Mouse (Mus musculus): Measurements from ENCODE around the gene Sema4c. TPM values are rescaled to one million over a fixed set of nuclear protein-coding genes. Genes with fewer than 3 reads are reported as not detected.
A peak's percentile ranks its signal among the peaks of the same experiment; 100 is the strongest.

Sema4c gene
- polyA plus RNA-seq, 1 experiment, result 6.7 TPM

GRCm38 (mm10) chr1:36525774-36526173 lies 32.4 kb downstream of the Sema4c start:
- H3K27ac ChIP-seq (replicated peaks; ENCODE audit: low read depth, low read length), result no peak overlapping the region
- H3K4me3 ChIP-seq (ENCODE audit: insufficient read depth, low read depth, low read length), result no peak overlapping the region
- no peaks in the 10 kb centered on the region for H3K4me1 ChIP-seq (ENCODE audit: control insufficient read depth, insufficient read depth, insufficient read length, low read length)

GRCm38 (mm10) chr1:36524058-36524457 lies 34.1 kb downstream of the Sema4c start:
- Histone ChIP-seq H3K4me3 (ENCODE audit: insufficient read depth, low read depth, low read length) (no peak overlapping the region), H3K4me1 (ENCODE audit: control insufficient read depth, insufficient read depth, insufficient read length, low read length) (no peaks in the 10 kb centered on the region), H3K27ac (replicated peaks; ENCODE audit: low read depth, low read length) (no peak overlapping the region)

- H3K4me3 ChIP-seq (ENCODE audit: insufficient read depth, low read depth, low read length), result no peak overlapping the region
- no peak overlapping the region for H3K27ac ChIP-seq (replicated peaks; ENCODE audit: low read depth, low read length)
- H3K4me1 ChIP-seq (ENCODE audit: control insufficient read depth, insufficient read depth, insufficient read length, low read length), result no peaks in the 10 kb centered on the region
These were observed 34.7 kb downstream of the Sema4c start for GRCm38 (mm10) chr1:36523332-36524013.

GRCm38 (mm10) chr1:36522210-36522609 lies 35.9 kb downstream of the Sema4c start:
- no peak overlapping the region for H3K27ac ChIP-seq (replicated peaks; ENCODE audit: low read depth, low read length)
- H3K4me3 ChIP-seq (ENCODE audit: insufficient read depth, low read depth, low read length), result no peak overlapping the region
- H3K4me1 ChIP-seq (ENCODE audit: control insufficient read depth, insufficient read depth, insufficient read length, low read length), result no peaks in the 10 kb centered on the region

- 0 out of 2 replicates have a peak, but pooled peaks cover 5% of the 10 kb centered on the region for H3K4me1 ChIP-seq (ENCODE audit: control insufficient read depth, insufficient read depth, insufficient read length, low read length)
- H3K27ac ChIP-seq (replicated peaks; ENCODE audit: low read depth, low read length), result no peak overlapping the region
- no peak overlapping the region for H3K4me3 ChIP-seq (ENCODE audit: insufficient read depth, low read depth, low read length)
These were observed 38.5 kb downstream of the Sema4c start for GRCm38 (mm10) chr1:36519626-36520025.

GRCm38 (mm10) chr1:36518259-36518658 lies 39.9 kb downstream of the Sema4c start:
- no peak overlapping the region for H3K27ac ChIP-seq (replicated peaks; ENCODE audit: low read depth, low read length)
- H3K4me1 ChIP-seq (ENCODE audit: control insufficient read depth, insufficient read depth, insufficient read length, low read length), result 0 out of 2 replicates have a peak, but pooled peaks cover 9% of the 10 kb centered on the region
- no peak overlapping the region for H3K4me3 ChIP-seq (ENCODE audit: insufficient read depth, low read depth, low read length)

GRCm38 (mm10) chr1:36513718-36514117 lies 44.4 kb downstream of the Sema4c start:
- Histone ChIP-seq H3K27ac (replicated peaks; ENCODE audit: low read depth, low read length) (no peak overlapping the region), H3K4me3 (ENCODE audit: insufficient read depth, low read depth, low read length) (no peak overlapping the region), H3K4me1 (ENCODE audit: control insufficient read depth, insufficient read depth, insufficient read length, low read length) (0 out of 2 replicates have a peak, but pooled peaks cover 9% of the 10 kb centered on the region)

GRCm38 (mm10) chr1:36513310-36513709 lies 44.8 kb downstream of the Sema4c start:
- Histone ChIP-seq H3K27ac (replicated peaks; ENCODE audit: low read depth, low read length) (no peak overlapping the region), H3K4me1 (ENCODE audit: control insufficient read depth, insufficient read depth, insufficient read length, low read length) (0 out of 2 replicates have a peak, but pooled peaks cover 9% of the 10 kb centered on the region), H3K4me3 (ENCODE audit: insufficient read depth, low read depth, low read length) (peak overlapping the region; percentile 89)

GRCm38 (mm10) chr1:36512966-36513280 lies 45.2 kb downstream of the Sema4c start:
- 0 out of 2 replicates have a peak, but pooled peaks cover 9% of the 10 kb centered on the region for H3K4me1 ChIP-seq (ENCODE audit: control insufficient read depth, insufficient read depth, insufficient read length, low read length)
- no peak overlapping the region for H3K27ac ChIP-seq (replicated peaks; ENCODE audit: low read depth, low read length)
- peak overlapping the region; percentile 89 for H3K4me3 ChIP-seq (ENCODE audit: insufficient read depth, low read depth, low read length)

- Histone ChIP-seq H3K4me1 (ENCODE audit: control insufficient read depth, insufficient read depth, insufficient read length, low read length) (0 out of 2 replicates have a peak, but pooled peaks cover 9% of the 10 kb centered on the region), H3K27ac (replicated peaks; ENCODE audit: low read depth, low read length) (peak overlapping the region; percentile 50), H3K4me3 (ENCODE audit: insufficient read depth, low read depth, low read length) (peak overlapping the region; percentile 89)
These were observed 45.8 kb downstream of the Sema4c start for GRCm38 (mm10) chr1:36512089-36512965.

- H3K27ac ChIP-seq (replicated peaks; ENCODE audit: low read depth, low read length), result peak within 1 kb of the TSS; percentile 50
- H3K4me3 ChIP-seq (ENCODE audit: insufficient read depth, low read depth, low read length), result peak within 1 kb of the TSS; percentile 89
- 0 out of 2 replicates have a peak, but pooled peaks cover 9% of the 10 kb centered on the region for H3K4me1 ChIP-seq (ENCODE audit: control insufficient read depth, insufficient read depth, insufficient read length, low read length)
These were observed 46.7 kb downstream of the Sema4c start, which contains the start of gene Cnnm3 for GRCm38 (mm10) chr1:36511289-36512021. Cnnm3 (plus strand) TSS chr1:36511867.

GRCm38 (mm10) chr1:36508238-36508637 lies 49.9 kb downstream of the Sema4c start:
- H3K4me3 ChIP-seq (ENCODE audit: insufficient read depth, low read depth, low read length), result no peak overlapping the region
- H3K4me1 ChIP-seq (ENCODE audit: control insufficient read depth, insufficient read depth, insufficient read length, low read length), result no peaks in the 10 kb centered on the region
- no peak overlapping the region for H3K27ac ChIP-seq (replicated peaks; ENCODE audit: low read depth, low read length)

GRCm38 (mm10) chr1:36501261-36501660 lies 56.9 kb downstream of the Sema4c start:
- Histone ChIP-seq H3K4me1 (ENCODE audit: control insufficient read depth, insufficient read depth, insufficient read length, low read length) (no peaks in the 10 kb centered on the region), H3K27ac (replicated peaks; ENCODE audit: low read depth, low read length) (no peak overlapping the region), H3K4me3 (ENCODE audit: insufficient read depth, low read depth, low read length) (no peak overlapping the region)

Data from brown adipose tissue, adult 24 weeks (tissue).